Mouse (Mus musculus): ENCODE data around the gene Smco3.
"Not testable (repeated sequence)": the region's sequence is repeated elsewhere in the genome, so short reads cannot be mapped to it uniquely, and the experiment has no call there.

GRCm38 (mm10) chr6:136797874-136798693 is 37.2 kb downstream of the Smco3 start:
- not testable (repeated sequence) for TF ChIP-seq POLR2A (IDR thresholded peaks at IDR 0.05; ENCODE audit: low read depth, low read length); CTCF (IDR thresholded peaks at IDR 0.05; ENCODE audit: extremely low read depth, insufficient read length, insufficient replicate concordance, low read depth, low read length)

All from small intestine, adult 2 months (tissue).